Mouse (Mus musculus) R1 (cell line): Measurements from ENCODE around the gene Dusp9.

Source experiments
- DNase-seq: peaks from one replicate; pipeline ENCODE4 v3.0.0-alpha.2; 2018; ENCODE audit warnings: low read depth, low spot score

The Dusp9 gene

DNA sequence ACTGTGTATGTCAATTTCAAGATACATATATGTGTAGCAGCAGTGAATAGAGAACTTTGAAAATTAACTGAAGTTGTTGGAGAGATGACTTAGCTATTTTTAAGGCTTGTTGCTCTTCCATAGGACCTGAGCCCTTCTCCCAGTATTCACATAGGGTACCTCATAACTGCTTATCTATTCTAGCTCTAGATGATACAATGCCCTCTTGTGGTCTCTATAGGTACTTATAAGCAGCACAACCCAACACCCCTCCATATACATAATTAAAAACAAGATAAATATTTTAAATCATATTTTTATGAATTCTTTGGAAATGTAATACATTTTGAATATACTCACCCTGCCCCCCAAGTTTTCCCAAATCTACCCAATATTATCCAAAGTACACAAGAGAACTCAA lies 23.9 kb downstream of the Dusp9 start:
- DNase-seq, result no peak

DNA sequence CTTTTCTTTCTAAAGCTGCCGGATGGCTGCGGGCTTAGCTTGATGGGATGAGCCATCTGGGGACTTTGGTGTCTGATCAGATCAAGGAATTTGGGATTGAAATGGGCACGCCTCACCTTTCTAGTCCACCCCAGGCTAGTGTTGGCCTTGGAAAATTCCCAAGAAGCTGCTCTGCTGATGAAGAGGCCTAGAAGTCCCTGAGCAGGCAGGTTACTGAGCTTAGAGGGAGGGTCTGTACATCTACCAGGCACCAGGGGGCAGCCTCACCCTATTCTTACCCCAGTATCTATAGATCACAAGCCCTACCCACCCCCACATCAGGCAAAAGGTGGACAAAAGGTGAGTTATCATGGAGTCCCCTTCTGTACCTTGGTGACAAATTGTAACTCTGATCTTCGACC lies 32.8 kb downstream of the Dusp9 start:
- peak; percentile 83 for DNase-seq

DNA sequence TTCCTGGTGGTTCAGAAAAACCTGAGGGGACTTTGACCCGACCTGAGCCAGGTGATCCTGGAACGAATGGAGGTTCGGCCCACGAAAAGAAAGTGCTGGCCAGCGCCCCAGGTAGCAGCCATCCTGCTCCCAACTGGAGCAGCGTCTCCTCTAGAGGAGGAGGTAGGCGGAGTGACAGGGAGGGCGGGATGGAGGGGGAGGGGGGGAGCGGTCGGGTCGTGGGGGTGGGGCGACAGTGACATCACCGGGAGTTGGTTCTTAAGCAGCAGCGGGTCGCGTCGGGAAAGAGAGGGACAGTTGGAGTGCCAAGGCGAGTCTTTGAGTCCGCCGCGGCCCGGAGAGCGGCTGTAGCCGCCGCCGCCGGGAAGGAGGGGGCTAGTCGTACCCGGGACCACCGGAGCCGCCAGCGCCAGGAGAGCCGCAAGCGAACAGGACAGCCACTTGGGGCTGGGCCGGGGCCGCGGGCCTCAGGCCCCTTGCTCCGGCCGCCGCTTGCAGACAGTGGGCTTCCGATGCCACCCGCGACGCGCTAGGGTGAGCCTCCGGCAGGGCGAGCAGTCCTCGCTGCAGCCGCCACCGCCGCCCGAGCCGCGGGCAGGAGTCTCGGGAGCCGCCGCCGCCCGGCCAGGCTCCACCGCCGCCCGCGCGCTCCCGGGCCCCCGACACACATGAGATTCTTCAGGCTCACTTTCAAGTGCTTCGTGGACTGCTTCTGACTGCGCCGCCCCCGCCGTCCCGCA lies 33.8 kb downstream of the Dusp9 start, which contains the start of gene Slc6a8:
Gene Slc6a8 (plus strand): TSS at position 272 of the 740 bp plus-strand sequence.
- DNase-seq, result peak; percentile 72

DNA sequence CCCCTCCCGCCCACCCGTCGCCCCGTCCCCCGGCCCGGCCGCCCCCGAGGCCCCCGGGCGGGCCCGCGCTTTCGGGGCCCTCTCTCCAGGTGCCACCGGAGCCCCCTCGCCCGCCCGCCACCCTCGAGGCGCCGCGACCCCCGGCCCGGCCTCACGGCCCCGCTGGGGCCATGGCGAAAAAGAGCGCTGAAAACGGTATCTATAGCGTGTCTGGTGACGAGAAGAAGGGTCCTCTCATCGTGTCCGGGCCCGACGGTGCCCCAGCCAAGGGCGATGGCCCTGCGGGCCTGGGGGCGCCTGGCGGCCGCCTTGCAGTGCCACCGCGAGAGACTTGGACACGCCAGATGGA lies 34.4 kb downstream of the Dusp9 start:
- no peak for DNase-seq

DNA sequence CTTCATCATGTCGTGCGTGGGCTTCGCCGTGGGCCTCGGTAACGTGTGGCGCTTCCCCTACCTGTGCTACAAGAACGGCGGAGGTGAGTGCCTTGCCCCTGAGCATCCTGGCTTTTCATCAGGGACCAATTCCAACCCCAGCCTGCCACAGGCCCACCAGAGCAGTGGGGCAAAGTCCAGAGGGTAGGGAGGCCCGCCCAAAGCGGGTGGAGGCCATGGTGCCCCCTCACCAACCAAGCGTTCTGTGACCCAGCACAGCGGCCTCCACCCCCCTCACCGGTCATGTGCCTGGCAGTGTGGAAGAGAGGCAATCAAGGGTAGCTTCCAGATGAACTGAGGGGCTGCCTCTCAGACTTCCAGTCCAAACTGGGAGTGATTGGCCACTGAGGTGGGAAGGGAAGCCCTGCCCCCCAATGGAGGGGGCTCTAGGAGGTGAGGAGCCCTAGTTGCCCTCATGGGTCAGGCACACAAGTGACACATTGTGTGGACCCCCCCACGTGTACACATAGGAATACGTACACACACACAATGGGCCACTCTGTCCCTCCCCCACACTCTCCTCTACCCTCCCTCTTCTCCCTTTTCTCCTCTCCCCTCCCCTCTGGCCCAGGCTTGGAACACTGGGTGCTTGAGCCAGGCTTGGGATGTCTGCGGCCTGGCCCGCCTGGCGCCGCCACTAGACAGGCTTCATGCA lies 34.9 kb downstream of the Dusp9 start:
- no peak for DNase-seq

DNA sequence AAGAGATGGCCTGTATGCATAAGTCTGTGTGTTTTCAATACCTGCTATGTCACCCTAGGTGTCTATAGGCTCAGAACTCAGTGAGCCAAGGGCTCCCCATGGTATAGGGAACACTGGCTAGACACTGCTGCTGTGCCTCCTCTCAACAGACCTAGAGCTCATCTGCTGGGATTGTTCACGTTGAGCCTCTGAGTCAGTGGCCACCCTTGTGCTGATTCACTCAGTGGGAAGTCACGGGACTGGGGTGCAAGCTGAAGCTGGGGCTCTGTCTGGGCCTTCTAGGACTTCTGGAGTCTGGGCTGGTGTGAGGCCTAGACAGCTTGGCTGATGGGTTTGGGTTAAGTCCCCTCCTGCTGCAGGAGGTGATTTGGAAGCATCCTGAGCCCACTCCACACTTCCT lies 36.0 kb downstream of the Dusp9 start:
- DNase-seq, result no peak

DNA sequence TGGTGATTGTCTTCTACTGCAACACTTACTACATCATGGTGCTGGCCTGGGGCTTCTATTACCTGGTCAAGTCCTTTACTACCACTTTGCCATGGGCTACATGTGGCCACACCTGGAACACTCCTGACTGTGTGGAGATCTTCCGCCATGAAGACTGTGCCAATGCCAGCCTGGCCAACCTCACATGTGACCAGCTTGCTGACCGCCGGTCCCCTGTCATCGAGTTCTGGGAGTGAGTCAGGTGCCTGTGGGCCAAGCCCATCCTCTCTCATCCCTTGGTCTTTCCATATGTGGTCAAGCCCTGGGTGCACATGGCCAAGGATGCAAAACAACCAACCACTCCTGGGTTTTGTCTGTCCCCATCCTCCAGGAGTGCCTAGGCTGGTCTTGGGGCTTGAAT lies 37.4 kb downstream of the Dusp9 start:
- no peak for DNase-seq

DNA sequence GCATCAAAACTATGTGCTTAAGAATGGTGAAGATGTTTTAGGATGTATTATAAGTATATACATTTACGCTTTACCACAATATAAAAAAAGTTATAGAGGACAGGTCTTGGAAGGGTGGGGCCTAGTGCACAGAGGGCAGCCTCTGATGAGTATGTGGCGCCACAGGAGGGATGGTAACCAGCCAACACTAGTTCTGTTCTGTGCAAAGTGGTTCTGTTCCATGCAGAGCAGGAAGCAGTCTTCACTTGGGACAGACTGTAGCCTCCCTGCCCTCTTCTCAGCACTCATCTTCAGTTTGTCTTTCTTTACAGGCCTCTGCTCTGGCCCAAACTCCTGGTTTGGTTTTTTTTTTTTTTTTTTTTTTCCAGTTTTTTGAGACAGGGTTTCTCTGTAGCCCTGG lies 44.9 kb downstream of the Dusp9 start:
- DNase-seq, result peak; percentile 53

DNA sequence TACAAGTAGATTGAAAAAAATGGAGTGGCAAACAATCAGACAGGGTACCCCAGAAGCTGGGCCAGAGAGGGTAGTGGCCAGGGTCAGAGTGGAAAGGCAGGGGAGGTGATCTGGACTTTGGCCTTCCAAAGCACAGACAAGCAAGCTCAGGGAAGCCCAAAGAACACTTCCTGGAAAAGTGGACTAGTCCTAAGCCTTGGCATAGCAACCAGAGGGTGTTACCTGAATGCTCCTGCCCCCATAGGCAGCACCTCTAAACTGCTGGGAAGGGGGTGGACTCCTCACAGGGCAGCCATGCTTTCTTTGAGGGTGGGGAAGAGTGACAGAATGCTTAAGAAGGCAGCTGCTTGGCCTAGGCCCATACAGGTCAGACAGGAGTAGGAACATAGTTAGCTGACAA lies 45.8 kb downstream of the Dusp9 start:
- no peak for DNase-seq

DNA sequence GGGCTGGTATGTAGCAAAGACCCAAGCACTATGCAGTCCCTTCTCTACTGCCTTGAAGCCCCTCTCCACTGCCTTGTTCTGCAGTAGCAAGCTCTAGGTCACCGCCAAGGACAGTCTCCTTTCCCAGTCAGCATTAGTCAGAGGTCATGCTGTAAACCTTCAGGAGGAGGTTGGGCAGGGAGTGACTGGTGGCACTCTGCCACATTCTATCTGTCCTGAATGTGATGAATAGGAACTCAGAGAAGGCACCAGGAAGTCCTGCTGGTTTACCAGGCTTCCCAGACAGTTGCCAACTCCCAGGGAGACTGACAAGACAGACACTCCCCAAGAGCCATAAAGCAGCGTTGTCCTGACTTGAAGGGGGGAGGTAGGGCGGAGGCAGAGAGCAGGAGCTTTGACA lies 46.4 kb downstream of the Dusp9 start:
- DNase-seq, result peak; percentile 68

DNA sequence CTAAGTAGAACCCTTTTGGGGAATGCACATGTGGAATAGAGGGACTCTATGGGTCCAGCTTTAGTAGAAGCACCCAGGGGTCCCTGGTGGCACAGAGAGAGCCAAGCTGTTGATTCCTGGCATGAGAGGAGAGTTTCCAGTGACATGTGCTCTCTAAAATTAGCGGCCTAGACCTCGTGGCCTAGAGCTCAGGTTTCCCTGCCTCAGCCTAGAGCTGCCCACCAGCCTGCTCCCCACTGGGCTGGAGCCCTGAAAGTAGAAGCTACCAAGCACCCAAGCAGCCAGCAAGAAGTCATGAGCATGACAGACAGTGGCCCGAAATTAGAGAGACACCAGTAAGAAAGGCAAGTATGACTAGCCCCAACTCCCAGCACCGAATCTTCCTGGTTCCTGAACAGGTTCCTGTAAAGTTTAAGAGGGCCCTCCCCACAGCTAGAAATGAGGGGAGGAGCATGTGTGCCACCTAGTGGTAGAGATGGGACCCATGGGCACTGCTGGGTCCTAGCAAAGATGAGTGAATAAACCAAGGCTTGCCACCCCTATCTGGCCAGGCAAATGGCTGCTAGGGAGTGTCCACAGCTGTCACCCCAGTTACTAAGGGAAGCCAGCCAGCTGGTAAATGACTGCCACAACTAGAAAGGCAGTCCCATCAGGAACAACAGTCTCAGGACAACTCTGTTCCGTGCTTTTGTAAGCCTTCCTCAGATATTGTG lies 51.9 kb downstream of the Dusp9 start:
- DNase-seq, result peak; percentile 49
